Mouse (Mus musculus): ENCODE data around the gene Dmrta2.

Gene Dmrta2

GRCm38 (mm10) chr4:109979461-109980320 lies 1.8 kb downstream of the Dmrta2 start:
- peak; percentile 73 for DNase-seq (ENCODE audit: extremely low spot score, low spot score)

GRCm38 (mm10) chr4:109980321-109981082 lies 2.6 kb downstream of the Dmrta2 start:
- DNase-seq (ENCODE audit: extremely low spot score, low spot score), result no peak

- DNase-seq (ENCODE audit: extremely low spot score, low spot score), result no peak
Observed at GRCm38 (mm10) chr4:109981083-109981870, 3.4 kb downstream of the Dmrta2 start.

GRCm38 (mm10) chr4:109981871-109982680 lies 4.2 kb downstream of the Dmrta2 start:
- DNase-seq (ENCODE audit: extremely low spot score, low spot score), result peak; percentile 74

- DNase-seq (ENCODE audit: extremely low spot score, low spot score), result peak; percentile 61
Observed at GRCm38 (mm10) chr4:109982681-109983265, 4.9 kb downstream of the Dmrta2 start.

GRCm38 (mm10) chr4:109983281-109984001 lies 5.6 kb downstream of the Dmrta2 start:
- DNase-seq (ENCODE audit: extremely low spot score, low spot score), result peak; percentile 64

- no peak for DNase-seq (ENCODE audit: extremely low spot score, low spot score)
Observed at GRCm38 (mm10) chr4:109984011-109984411, 6.2 kb downstream of the Dmrta2 start.

GRCm38 (mm10) chr4:109984496-109985423 lies 6.9 kb downstream of the Dmrta2 start:
- DNase-seq (ENCODE audit: extremely low spot score, low spot score), result peak; percentile 57

- DNase-seq (ENCODE audit: extremely low spot score, low spot score), result peak; percentile 42
Observed at GRCm38 (mm10) chr4:109985424-109986172, 7.7 kb downstream of the Dmrta2 start.

GRCm38 (mm10) chr4:109986301-109986700 lies 8.4 kb downstream of the Dmrta2 start:
- peak; percentile 39 for DNase-seq (ENCODE audit: extremely low spot score, low spot score)

GRCm38 (mm10) chr4:109986748-109987355 lies 9.0 kb downstream of the Dmrta2 start:
- peak; percentile 41 for DNase-seq (ENCODE audit: extremely low spot score, low spot score)

- peak; percentile 28 for DNase-seq (ENCODE audit: extremely low spot score, low spot score)
Observed at GRCm38 (mm10) chr4:109987560-109988362, 9.9 kb downstream of the Dmrta2 start.

GRCm38 (mm10) chr4:109988411-109988810 lies 10.6 kb downstream of the Dmrta2 start:
- no peak for DNase-seq (ENCODE audit: extremely low spot score, low spot score)

- no peak for DNase-seq (ENCODE audit: extremely low spot score, low spot score)
Observed at GRCm38 (mm10) chr4:109989213-109989612, 11.4 kb downstream of the Dmrta2 start.

- DNase-seq (ENCODE audit: extremely low spot score, low spot score), result no peak
Observed at GRCm38 (mm10) chr4:110006044-110006443, 28.2 kb downstream of the Dmrta2 start.

- peak; percentile 24 for DNase-seq (ENCODE audit: extremely low spot score, low spot score)
Observed at GRCm38 (mm10) chr4:110019145-110019544, 41.3 kb downstream of the Dmrta2 start.

- peak; percentile 86 for DNase-seq (ENCODE audit: extremely low spot score, low spot score)
Observed at GRCm38 (mm10) chr4:110020255-110020654, 42.4 kb downstream of the Dmrta2 start.

Data from neural tube, embryonic 10.5 days (tissue).